ENCODE assay signal across 8 mouse cellular contexts in genomic region chr13:70636706-70637105, GRCm38 (mm10). TPM values are rescaled to one million over a fixed set of nuclear protein-coding genes. Genes with fewer than 3 reads are reported as not detected.
DNase-seq lines count a peak whose midpoint lies in the region; ATAC-seq and TF ChIP-seq lines count a peak whose summit lies in the region.

No protein-coding gene starts in this region.

- H3K36me3 ChIP-seq in embryonic facial prominence, embryonic 10.5 days (replicated peaks), result no peaks in the 10 kb centered on the region
- no peaks in the 10 kb centered on the region for H3K36me3 ChIP-seq in intestine, embryonic 14.5 days (ENCODE audit: control insufficient read depth, insufficient read depth, low read length)
- no peaks in the 10 kb centered on the region for H3K36me3 ChIP-seq in neural tube, embryonic 13.5 days

- ATAC-seq in intestine, embryonic 14.5 days (replicated peaks; ENCODE audit: low FRiP score, low TSS enrichment, low read depth), result no peak
- ATAC-seq in neural tube, embryonic 13.5 days (ENCODE audit: low read depth), result no peak

- H3K4me1 ChIP-seq in embryonic facial prominence, embryonic 10.5 days, result peaks cover 23% of the 10 kb centered on the region
- peaks cover 12% of the 10 kb centered on the region; the same call in 1 of the 2 replicates for H3K4me1 ChIP-seq in intestine, embryonic 14.5 days (replicated peaks; ENCODE audit: control insufficient read depth, insufficient read depth, low read length)
- H3K4me1 ChIP-seq in neural tube, embryonic 13.5 days (replicated peaks), result peaks cover 37% of the 10 kb centered on the region

- no peaks in the 10 kb centered on the region for H3K9me3 ChIP-seq in embryonic facial prominence, embryonic 10.5 days
- H3K9me3 ChIP-seq in intestine, embryonic 14.5 days (ENCODE audit: control insufficient read depth, low read length), result no peaks in the 10 kb centered on the region
- H3K9me3 ChIP-seq in neural tube, embryonic 13.5 days, result no peaks in the 10 kb centered on the region

- H3K27ac ChIP-seq in left cerebral cortex, adult 2 months, result no peak overlapping the region
- H3K27ac ChIP-seq in embryonic facial prominence, embryonic 10.5 days (replicated peaks), result peak overlapping the region; percentile 96
- H3K27ac ChIP-seq in intestine, embryonic 14.5 days (ENCODE audit: low read depth), result no peak overlapping the region
- no peak overlapping the region for H3K27ac ChIP-seq in neural tube, embryonic 13.5 days (replicated peaks)

- TF ChIP-seq CTCF in left cerebral cortex, adult 2 months (IDR thresholded peaks at IDR 0.05), result no peak

- H3K4me3 ChIP-seq in left cerebral cortex, adult 2 months, result peak overlapping the region; percentile 77
- peak overlapping the region; percentile 80 for H3K4me3 ChIP-seq in embryonic facial prominence, embryonic 10.5 days
- peak overlapping the region; percentile 92 for H3K4me3 ChIP-seq in intestine, embryonic 14.5 days (ENCODE audit: low read depth, low read length)
- peak overlapping the region; percentile 95 for H3K4me3 ChIP-seq in neural tube, embryonic 13.5 days

- no peak for DNase-seq in left cerebral cortex, adult 2 months (ENCODE audit: extremely low spot score in 1 of 2, low spot score in 2 of 2)
- no peak for DNase-seq in left cerebral cortex, adult 18-20 months (ENCODE audit: low spot score in 2 of 2)
- no peak for DNase-seq in embryonic facial prominence, embryonic 10.5 days (ENCODE audit: low spot score)
- DNase-seq in intestine, embryonic 14.5 days (ENCODE audit: low spot score), result peak; percentile 49
- no peak for DNase-seq in urinary bladder, postnatal 10 days (ENCODE audit: low spot score)
- no peak for DNase-seq in urinary bladder, postnatal 36 days (ENCODE audit: low spot score in 2 of 2)
- no peak for DNase-seq in cerebellum, adult 9-11 months

- no peaks in the 10 kb centered on the region for H3K27me3 ChIP-seq in embryonic facial prominence, embryonic 10.5 days (replicated peaks; ENCODE audit: low read depth, poor library complexity, severe bottlenecking)
- H3K27me3 ChIP-seq in intestine, embryonic 14.5 days (replicated peaks; ENCODE audit: control insufficient read depth, insufficient read depth, low read length), result no peaks in the 10 kb centered on the region
- H3K27me3 ChIP-seq in neural tube, embryonic 13.5 days, result no peaks in the 10 kb centered on the region

- peak overlapping the region; percentile 88 for H3K9ac ChIP-seq in intestine, embryonic 14.5 days (ENCODE audit: low read length)
- H3K9ac ChIP-seq in neural tube, embryonic 13.5 days, result peak overlapping the region; percentile 93

- peak overlapping the region; percentile 91 for H3K4me2 ChIP-seq in intestine, embryonic 14.5 days (ENCODE audit: low read length)
- H3K4me2 ChIP-seq in neural tube, embryonic 13.5 days, result peak overlapping the region; percentile 89

- 32% methylated on average over 10 of the region's 10 CpGs for WGBS in embryonic facial prominence, embryonic 10.5 days
- WGBS in intestine, embryonic 14.5 days, result 25% methylated on average over 10 of the region's 10 CpGs
- WGBS in neural tube, embryonic 13.5 days, result 29% methylated on average over 10 of the region's 10 CpGs

- intact Hi-C loops in left cerebral cortex, adult 2 months (cut with DNase I), result no loop called here

RNA-seq across cellular contexts. Expression of gene Ice1, which starts 0.7 kb away (rescaled TPM):
- total RNA-seq in left cerebral cortex, adult 2 months (2021), result 10 to 100 TPM; 73.5 to 73.7 TPM
- total RNA-seq in left cerebral cortex, adult 18-20 months (2021), result 10 to 100 TPM; 66.4 to 70.7 TPM
- polyA plus RNA-seq in embryonic facial prominence, embryonic 10.5 days (2016; fragmentation: Nextera tagmentation; extraction: Ambion mirVana), result 23.6 and 25.2 TPM in 2 replicates
- 27.0 and 30.7 TPM in 2 replicates for polyA plus RNA-seq in intestine, embryonic 14.5 days (2014; fragmentation: Nextera tagmentation; extraction: Ambion mirVana)
- 24.5 and 24.9 TPM in 2 replicates for polyA plus RNA-seq in neural tube, embryonic 13.5 days (2015; fragmentation: Nextera tagmentation; extraction: Ambion mirVana)
